Mouse (Mus musculus) liver, embryonic 11.5 days (tissue): ENCODE measurements around the gene Lyl1. TPM values are rescaled to one million over a fixed set of nuclear protein-coding genes. Genes with fewer than 3 reads are reported as not detected.
"Not testable (repeated sequence)": the region's sequence is repeated elsewhere in the genome, so short reads cannot be mapped to it uniquely, and the experiment has no call there.

Experiments used
- ATAC-seq: fragments of 200-750 bp; cut with Nextera tagmentation; replicated peaks from 2 replicates; pipeline ENCODE4 v1.8.0; 2017; ENCODE audit warnings: moderate number of reproducible peaks, mild to moderate bottlenecking, moderate TSS enrichment, moderate library complexity; ENCODE audit not compliant: low FRiP score
- DNase-seq: peaks from one replicate; pipeline ENCODE4 v3.0.0-alpha.2; 2017; ENCODE audit warnings: low spot score
- H3K27ac ChIP-seq: fragments of 300-500 bp; sonication (generic); 2 replicates; pipeline ENCODE4 v1.5.1; 2014; ENCODE audit warnings: mild to moderate bottlenecking, low read depth, low read length, control low read depth
- H3K27me3 ChIP-seq: fragments of 300-500 bp; sonication (generic); replicated peaks from 2 replicates; pipeline ENCODE4 v1.6.1; 2014; ENCODE audit warnings: low read length, mixed read lengths; ENCODE audit not compliant: control insufficient read depth, insufficient read depth
- H3K36me3 ChIP-seq: fragments of 300-500 bp; sonication (generic); 2 replicates; pipeline ENCODE4 v1.6.1; 2014; ENCODE audit warnings: mild to moderate bottlenecking, low read length, moderate library complexity, mixed read lengths; ENCODE audit not compliant: control insufficient read depth, insufficient read depth
- H3K4me1 ChIP-seq: fragments of 300-500 bp; sonication (generic); replicated peaks from 2 replicates; pipeline ENCODE4 v1.6.1; 2014; ENCODE audit warnings: low read length, mixed read lengths; ENCODE audit not compliant: control insufficient read depth, insufficient read depth
- H3K4me2 ChIP-seq: fragments of 300-500 bp; sonication (generic); 2 replicates; pipeline ENCODE4 v1.6.1; 2014; ENCODE audit warnings: mild to moderate bottlenecking, control low read depth, moderate library complexity
- H3K4me3 ChIP-seq: fragments of 300-500 bp; sonication (generic); 2 replicates; pipeline ENCODE4 v1.5.1; 2014; ENCODE audit warnings: low read depth, low read length, control low read depth
- H3K9ac ChIP-seq: fragments of 300-500 bp; sonication (generic); 2 replicates; pipeline ENCODE4 v1.6.1; 2014; ENCODE audit warnings: low read depth, low read length, control low read depth
- H3K9me3 ChIP-seq: fragments of 300-500 bp; sonication (generic); 2 replicates; pipeline ENCODE4 v1.6.1; 2016; ENCODE audit warnings: low read length, inconsistent platforms, mixed read lengths; ENCODE audit not compliant: control insufficient read depth
- WGBS: fragments of 180-500 bp; shearing (Covaris S2); extraction: QIAGEN DNeasy Blood & Tissue Kit; methylation state at CpG from one replicate; pipeline ENCODE4 v1.1.7; 2014; 5-methylcytosine and 5-hydroxymethylcytosine counted together
- polyA plus RNA-seq: library from polyadenylated mRNA; unstranded; fragments of >200 nt; fragmentation: Nextera tagmentation; extraction: Ambion mirVana; gene quantifications from 2 replicates; pipeline ENCODE4 v1.2.1, GENCODE M21; 2014

Lyl1 gene
- polyA plus RNA-seq, 1 experiment from 2014 or later, result 68.6 TPM

DNA sequence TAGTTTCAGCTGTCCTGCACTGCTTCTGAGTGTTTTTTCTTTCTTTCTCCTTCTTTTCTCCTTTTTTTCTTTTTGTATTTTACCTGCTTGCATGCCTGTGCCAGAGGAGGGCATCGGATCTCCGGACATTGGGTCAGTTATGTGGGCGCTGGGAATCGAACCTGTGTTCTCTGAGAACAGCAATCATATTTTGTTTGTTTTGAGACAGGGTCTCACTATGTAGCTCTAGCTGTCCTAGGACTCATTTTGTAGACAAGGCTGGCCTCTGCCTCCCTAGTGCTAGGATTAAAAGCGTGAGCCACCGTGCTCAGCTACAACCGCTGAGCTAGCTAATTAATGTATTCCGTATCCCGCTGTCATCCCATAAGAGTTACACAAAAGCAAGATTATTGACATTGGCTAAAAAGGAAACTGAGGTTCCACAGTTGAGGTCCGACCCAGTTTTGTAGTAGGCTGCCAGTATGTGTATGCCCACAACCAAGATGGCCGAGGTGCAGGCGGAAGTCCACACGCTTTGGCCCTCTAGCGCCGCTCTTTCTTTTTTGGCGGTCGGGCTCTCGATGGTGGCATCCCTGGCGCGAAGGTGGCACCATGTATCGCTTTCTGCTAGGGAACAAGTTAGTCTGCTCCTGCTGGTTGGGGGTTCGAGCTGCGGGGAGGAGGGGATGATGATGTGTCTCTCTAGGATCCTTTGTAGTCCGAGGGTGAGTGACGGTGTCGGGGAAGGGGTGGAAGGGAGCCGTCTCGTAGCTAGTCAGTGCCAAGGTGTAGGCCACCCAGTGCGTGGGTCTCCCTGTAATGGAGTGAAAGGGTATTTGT, 36.5 kb upstream of the Lyl1 start:
- under 1% methylated on average over 29 of the region's 29 CpGs for WGBS
- Histone ChIP-seq H3K27me3 (no peaks in the 10 kb centered on the region), H3K4me3 (peak overlapping the region; percentile 87), H3K9ac (peak overlapping the region; percentile 96), H3K9me3 (no peaks in the 10 kb centered on the region), H3K4me1 (peaks cover 19% of the 10 kb centered on the region), H3K27ac (peak overlapping the region; percentile 95), H3K4me2 (peak overlapping the region; percentile 97), H3K36me3 (no peaks in the 10 kb centered on the region)
- DNase-seq (peak; percentile 84), ATAC-seq (peak; percentile 40)

- Histone ChIP-seq H3K9me3 (no peaks in the 10 kb centered on the region), H3K4me1 (peaks cover 17% of the 10 kb centered on the region), H3K4me2 (peak overlapping the region; percentile 97), H3K27me3 (no peaks in the 10 kb centered on the region), H3K27ac (peak overlapping the region; percentile 95), H3K9ac (peak overlapping the region; percentile 96), H3K36me3 (no peaks in the 10 kb centered on the region), H3K4me3 (peak overlapping the region; percentile 87)
- no peak; the same call in 1 of the 2 replicates for ATAC-seq
- DNase-seq, result no peak
- 3% methylated on average over 14 of the region's 14 CpGs for WGBS
These were observed 35.8 kb upstream of the Lyl1 start for GRCm38 (mm10) chr8:84665385-84665893.

DNA sequence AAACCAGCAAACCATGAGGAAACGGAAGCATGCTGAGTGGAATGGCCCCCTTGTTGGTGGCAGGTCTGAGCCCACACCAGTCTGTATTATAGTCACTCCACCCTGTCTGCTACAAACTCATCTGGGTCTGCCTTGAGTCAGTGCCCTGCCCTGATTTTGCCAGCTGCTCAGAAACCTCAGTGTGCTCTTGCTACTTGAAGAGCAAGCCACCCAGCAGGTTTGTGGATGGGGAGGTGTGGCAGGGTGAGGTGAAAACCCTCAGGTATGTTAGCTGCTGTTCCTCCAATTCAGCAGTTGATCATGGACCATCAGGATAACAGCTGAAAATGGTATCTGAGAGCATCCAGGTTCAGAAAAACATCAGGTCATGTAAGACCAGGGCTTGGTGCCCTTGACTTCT, 33.2 kb upstream of the Lyl1 start:
- Histone ChIP-seq H3K4me2 (no peak overlapping the region), H3K9me3 (no peaks in the 10 kb centered on the region), H3K9ac (no peak overlapping the region), H3K36me3 (peaks cover 6% of the 10 kb centered on the region; the same call in 1 of the 2 replicates), H3K27ac (no peak overlapping the region), H3K27me3 (no peaks in the 10 kb centered on the region), H3K4me1 (peaks cover 15% of the 10 kb centered on the region), H3K4me3 (no peak overlapping the region)
- no peak for ATAC-seq
- WGBS, result 70% methylated on average over 1 of the region's 1 CpGs
- no peak for DNase-seq

GRCm38 (mm10) chr8:84668731-84669485, 32.3 kb upstream of the Lyl1 start:
- H3K27ac ChIP-seq, result no peak overlapping the region
- ATAC-seq (no peak), DNase-seq (no peak)
- H3K4me1 ChIP-seq, result peaks cover 9% of the 10 kb centered on the region; the same call in 1 of the 2 replicates
- no peak overlapping the region for H3K9ac ChIP-seq
- no peak overlapping the region for H3K4me2 ChIP-seq
- peaks cover 10% of the 10 kb centered on the region; the same call in 1 of the 2 replicates for H3K36me3 ChIP-seq
- H3K4me3 ChIP-seq, result no peak overlapping the region
- H3K27me3 ChIP-seq, result no peaks in the 10 kb centered on the region
- 63% methylated on average over 6 of the region's 6 CpGs for WGBS
- no peaks in the 10 kb centered on the region for H3K9me3 ChIP-seq

GRCm38 (mm10) chr8:84670295-84671006, 30.8 kb upstream of the Lyl1 start:
- not testable (repeated sequence) for H3K4me1 ChIP-seq, H3K27ac ChIP-seq, H3K4me2 ChIP-seq, DNase-seq, H3K9me3 ChIP-seq, H3K4me3 ChIP-seq, H3K9ac ChIP-seq, H3K27me3 ChIP-seq
- peaks cover 20% of the 10 kb centered on the region for H3K36me3 ChIP-seq
- peak; percentile 20; the same call in 1 of the 2 replicates for ATAC-seq
- WGBS, result 67% methylated on average over 5 of the region's 5 CpGs

- Histone ChIP-seq H3K4me2 (no peak overlapping the region), H3K4me3 (no peak overlapping the region), H3K9me3 (no peaks in the 10 kb centered on the region), H3K4me1 (0 out of 2 replicates have a peak, but pooled peaks cover 3% of the 10 kb centered on the region), H3K36me3 (peaks cover 29% of the 10 kb centered on the region), H3K27me3 (no peaks in the 10 kb centered on the region), H3K27ac (no peak overlapping the region), H3K9ac (no peak overlapping the region)
- ATAC-seq (no peak), DNase-seq (no peak)
- WGBS, result 85% methylated on average over 5 of the region's 5 CpGs
These were observed 24.0 kb upstream of the Lyl1 start for GRCm38 (mm10) chr8:84677305-84677704.

DNA sequence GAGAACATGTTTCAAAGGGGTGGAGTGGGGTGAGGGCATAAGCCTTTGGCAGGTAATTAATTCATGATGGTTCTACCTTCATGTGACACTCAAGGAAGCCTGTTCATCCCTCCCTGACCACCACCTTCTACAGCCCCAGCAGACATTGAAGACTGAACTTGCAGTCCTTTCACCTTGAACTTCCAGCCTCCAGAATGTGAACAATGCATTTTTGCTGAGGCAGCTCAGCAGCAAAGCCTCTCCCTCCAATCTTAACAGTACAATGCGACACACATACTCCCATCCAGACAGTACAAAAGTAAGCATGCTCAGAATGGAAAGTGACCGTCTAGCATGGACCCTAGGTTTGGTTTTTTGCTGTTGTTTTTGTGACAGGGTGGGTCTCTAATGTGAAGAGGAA, 19.8 kb upstream of the Lyl1 start:
- no peak overlapping the region for H3K9ac ChIP-seq
- no peak overlapping the region for H3K27ac ChIP-seq
- no peaks in the 10 kb centered on the region for H3K9me3 ChIP-seq
- ATAC-seq, result no peak
- no peak for DNase-seq
- peaks cover 14% of the 10 kb centered on the region for H3K36me3 ChIP-seq
- no peak overlapping the region for H3K4me2 ChIP-seq
- H3K27me3 ChIP-seq, result no peaks in the 10 kb centered on the region
- 82% methylated on average over 2 of the region's 2 CpGs for WGBS
- peaks cover 24% of the 10 kb centered on the region for H3K4me1 ChIP-seq
- no peak overlapping the region for H3K4me3 ChIP-seq

GRCm38 (mm10) chr8:84682257-84682656, 19.0 kb upstream of the Lyl1 start:
- H3K9me3 ChIP-seq, result no peaks in the 10 kb centered on the region
- DNase-seq (no peak), ATAC-seq (no peak)
- H3K4me1 ChIP-seq, result peaks cover 24% of the 10 kb centered on the region
- WGBS, result 51% methylated on average over 2 of the region's 2 CpGs
- no peak overlapping the region for H3K9ac ChIP-seq
- H3K4me2 ChIP-seq, result no peak overlapping the region
- H3K36me3 ChIP-seq, result peaks cover 12% of the 10 kb centered on the region
- no peak overlapping the region for H3K27ac ChIP-seq
- no peaks in the 10 kb centered on the region for H3K27me3 ChIP-seq
- no peak overlapping the region for H3K4me3 ChIP-seq
